Mouse (Mus musculus) thymus, adult 2 months (tissue): Measurements from ENCODE around the gene Mmp28.

ENCODE experiments used
- CTCF ChIP-seq: fragments of 200-500 bp; IDR thresholded peaks from 2 replicates; pipeline ENCODE4 v1.5.1; 2012; ENCODE audit warnings: mild to moderate bottlenecking, control low read depth, low read length, moderate library complexity, borderline replicate concordance; ENCODE audit not compliant: control insufficient read depth, poor library complexity, insufficient read depth; ENCODE audit errors: extremely low read depth
- POLR2A ChIP-seq: fragments of 200-500 bp; IDR thresholded peaks from 2 replicates; pipeline ENCODE4 v1.6.1; 2012; ENCODE audit warnings: mild to moderate bottlenecking, low read length, control low read depth, moderate library complexity; ENCODE audit not compliant: control insufficient read depth, poor library complexity, insufficient read depth; ENCODE audit errors: extremely low read depth

DNA sequence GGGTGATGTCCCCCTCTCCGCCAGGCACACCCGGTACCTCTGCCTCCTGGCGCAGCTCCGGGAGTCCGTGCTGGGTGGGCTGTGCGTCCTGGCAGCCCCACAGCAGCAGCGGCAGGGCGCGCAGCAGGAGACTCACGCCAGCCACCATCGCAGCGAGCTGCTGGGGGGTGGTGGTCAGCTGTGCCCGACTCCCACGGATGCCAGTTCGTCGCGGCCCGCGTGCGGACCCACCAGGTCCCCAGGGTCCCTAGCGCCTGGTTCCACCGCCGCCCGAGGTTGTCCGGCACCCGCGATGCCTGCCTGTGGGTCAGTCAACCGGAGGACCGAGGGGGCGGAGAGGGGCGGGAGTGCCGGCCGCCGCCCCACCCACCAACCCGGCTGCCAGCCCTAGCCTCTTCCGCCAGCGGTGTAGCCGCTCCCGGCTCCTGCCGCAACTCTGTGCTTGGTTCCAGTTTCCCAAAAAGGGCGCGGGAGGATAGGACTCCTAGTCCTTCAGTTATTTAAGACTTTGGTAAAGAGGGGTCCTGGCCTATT, at the start of gene Mmp28:
- TF ChIP-seq CTCF (no peak), POLR2A (no peak)
